Mouse (Mus musculus): Measurements from ENCODE around the gene Psmc3ip.

Gene Psmc3ip

GRCm38 (mm10) chr11:101078121-101078520, 17.1 kb downstream of the Psmc3ip start, which contains the start of gene Hsd17b1:
TSS of gene Hsd17b1 (plus strand) at chr11:101078411.
- DNase-seq, result no peak

DNA sequence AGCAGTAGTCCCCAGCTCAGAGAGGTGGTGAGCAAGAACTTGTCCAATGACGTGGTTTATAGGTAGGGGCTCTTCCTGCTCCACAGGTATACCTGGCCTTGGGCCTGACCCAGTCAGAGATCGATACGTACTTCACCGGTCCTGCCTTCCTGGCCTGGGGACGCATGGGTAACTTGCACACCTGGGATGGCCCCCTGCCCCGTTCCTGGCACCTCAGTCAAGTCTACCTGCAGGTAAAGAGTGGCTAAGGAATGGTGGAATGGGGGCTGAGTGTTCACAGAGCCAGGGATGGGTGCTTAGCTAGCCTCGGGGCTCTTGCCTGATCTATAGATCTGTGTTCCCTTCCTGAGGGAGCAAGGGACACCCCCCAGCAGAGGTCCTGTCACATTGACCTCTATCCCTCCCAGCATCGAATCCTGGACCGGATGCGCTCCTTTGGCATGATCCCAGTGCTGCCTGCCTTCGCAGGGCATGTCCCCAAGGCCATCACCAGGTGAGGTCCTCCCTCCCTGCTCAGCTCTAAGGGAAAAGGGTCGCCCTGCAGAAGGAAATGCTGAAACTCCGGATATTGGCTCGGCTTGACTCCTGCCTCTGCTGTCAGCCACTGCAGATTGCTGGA, 23.3 kb downstream of the Psmc3ip start:
- DNase-seq, result no peak

DNA sequence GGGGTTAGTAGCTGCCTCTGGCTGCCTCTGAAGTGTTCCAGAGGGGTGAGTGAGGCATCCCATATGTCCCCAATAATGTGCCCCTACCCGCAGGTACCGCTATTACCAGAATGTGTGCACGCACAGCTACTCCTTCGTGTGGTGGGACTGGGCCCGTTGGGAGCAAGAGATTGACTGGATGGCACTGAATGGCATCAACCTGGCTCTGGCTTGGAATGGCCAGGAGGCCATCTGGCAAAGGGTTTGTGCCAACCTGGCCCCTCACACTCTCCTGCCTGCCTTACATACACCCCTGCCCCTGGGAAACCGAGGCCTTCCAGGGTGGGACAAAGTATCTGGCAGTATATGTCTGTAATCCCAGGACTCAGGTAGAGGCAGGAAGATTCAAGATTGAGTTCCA, 24.2 kb downstream of the Psmc3ip start:
- no peak for DNase-seq

GRCm38 (mm10) chr11:101070189-101070527, 25.1 kb downstream of the Psmc3ip start:
- no peak for DNase-seq

DNA sequence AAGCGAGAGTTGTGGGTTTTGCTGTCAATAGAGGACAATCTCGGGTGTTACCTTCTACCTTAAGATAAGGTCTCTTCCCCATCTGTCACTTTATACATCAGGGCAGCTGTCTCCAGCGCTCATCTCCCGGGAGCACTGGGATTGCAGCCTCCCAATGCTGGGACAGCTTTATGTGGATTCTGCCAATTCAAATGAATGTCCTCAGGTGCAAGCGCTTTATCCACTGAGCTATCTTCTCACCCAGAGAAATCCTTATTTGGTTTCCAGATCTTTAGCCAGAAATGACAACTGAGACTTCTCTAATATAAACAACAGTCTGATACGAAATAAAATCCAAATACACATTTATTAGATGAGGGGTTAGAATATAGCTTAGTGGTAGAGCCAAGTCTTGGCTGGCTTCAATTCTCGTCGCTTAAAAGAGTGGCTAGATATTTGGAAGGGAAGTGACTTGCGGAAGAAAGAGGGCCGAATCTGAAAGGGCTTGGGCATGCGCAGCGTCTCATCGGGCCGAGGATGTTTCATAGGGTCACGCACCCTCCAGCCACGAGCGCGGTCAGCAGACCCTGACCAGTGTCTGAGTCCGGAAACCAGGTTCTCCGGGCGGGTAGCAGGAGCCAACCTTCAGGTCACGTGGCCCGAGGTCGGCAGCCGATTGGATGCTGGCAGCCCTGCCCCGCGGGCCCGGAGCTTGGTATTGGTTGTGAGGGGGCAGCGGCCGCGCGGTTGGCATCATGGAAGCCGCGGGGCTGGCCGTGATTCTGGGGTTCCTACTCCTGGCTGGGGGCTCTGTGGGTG, 25.6 kb downstream of the Psmc3ip start, which contains the start of gene Naglu:
Gene Naglu, plus strand, starts transcription at position 622 of the 798 bp plus-strand sequence.
- DNase-seq, result peak; percentile 97

- peak; percentile 90 for DNase-seq
Measured at GRCm38 (mm10) chr11:101066549-101067412, 28.5 kb downstream of the Psmc3ip start.

DNA sequence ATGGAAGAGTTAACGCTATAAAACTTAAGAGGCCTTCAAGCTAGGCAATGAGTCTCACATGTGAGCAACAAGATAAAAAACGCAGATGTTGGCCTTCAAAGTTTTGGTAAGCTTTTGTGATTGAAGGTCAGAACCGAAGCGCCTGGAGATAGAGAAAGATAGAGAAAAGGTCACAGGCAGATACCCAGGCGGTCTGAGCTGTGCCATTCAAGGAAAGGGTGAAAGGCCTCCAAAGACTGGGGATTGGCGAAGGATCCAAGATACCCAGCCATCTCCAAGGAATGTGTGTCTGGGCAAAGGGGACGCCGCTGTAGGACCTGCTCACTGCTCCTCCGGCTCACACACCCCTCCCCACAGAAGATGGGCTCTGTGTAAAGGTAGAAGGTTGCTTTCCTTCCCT, 30.2 kb downstream of the Psmc3ip start:
- DNase-seq, result no peak

DNA sequence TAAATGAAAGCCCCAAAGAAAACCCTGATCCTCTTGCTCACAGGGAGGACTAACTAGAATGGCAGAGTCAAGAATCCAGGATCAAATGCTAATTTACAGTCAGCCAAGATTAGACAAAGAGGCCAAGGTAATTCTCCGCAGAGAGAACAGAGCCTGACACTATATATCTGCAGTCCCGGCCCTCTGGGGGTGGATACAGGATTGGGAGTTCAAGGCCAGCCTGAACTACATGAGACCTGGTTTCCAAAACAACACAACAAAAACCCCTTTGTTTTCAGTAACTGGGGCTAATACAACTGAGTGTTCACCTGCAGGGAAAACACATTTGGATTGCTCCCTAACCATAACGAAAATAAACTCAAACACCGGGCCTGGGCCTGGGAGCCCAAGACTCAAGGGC, 30.8 kb downstream of the Psmc3ip start:
- DNase-seq, result no peak

DNA sequence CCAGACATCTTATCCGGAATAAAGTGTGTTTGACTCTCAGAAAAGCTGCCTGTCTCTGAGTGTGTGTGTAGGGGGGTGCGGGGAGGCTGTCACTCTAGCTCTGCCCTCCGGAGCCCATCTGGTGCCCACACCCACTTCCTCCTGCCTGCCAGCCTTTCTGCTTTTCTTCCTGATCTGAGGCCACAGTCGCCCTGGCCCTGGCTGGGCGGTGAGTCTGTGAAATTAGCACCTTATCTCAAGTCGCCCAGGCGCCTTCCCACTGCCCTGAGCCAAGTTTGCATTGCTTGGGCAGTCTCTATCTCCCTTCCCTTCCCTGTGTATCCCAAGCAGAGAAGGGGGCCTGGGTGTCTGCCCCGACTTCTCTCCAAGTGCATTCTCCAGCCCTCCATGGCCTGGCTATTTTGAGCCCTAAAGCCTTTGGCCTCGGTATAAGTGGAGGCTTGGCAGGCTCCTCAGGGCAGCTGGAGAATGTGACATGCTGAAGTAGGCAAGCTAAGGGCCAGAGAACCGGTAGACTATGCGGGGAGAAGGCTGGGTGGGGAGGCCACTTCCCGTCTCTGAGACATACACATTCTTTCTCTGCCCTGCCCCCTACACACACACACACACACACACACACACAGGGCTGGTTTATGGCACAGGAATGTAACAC, 31.4 kb downstream of the Psmc3ip start:
- DNase-seq, result peak; percentile 88

- DNase-seq, result no peak
Measured at GRCm38 (mm10) chr11:101062971-101063675, 32.1 kb downstream of the Psmc3ip start.

DNA sequence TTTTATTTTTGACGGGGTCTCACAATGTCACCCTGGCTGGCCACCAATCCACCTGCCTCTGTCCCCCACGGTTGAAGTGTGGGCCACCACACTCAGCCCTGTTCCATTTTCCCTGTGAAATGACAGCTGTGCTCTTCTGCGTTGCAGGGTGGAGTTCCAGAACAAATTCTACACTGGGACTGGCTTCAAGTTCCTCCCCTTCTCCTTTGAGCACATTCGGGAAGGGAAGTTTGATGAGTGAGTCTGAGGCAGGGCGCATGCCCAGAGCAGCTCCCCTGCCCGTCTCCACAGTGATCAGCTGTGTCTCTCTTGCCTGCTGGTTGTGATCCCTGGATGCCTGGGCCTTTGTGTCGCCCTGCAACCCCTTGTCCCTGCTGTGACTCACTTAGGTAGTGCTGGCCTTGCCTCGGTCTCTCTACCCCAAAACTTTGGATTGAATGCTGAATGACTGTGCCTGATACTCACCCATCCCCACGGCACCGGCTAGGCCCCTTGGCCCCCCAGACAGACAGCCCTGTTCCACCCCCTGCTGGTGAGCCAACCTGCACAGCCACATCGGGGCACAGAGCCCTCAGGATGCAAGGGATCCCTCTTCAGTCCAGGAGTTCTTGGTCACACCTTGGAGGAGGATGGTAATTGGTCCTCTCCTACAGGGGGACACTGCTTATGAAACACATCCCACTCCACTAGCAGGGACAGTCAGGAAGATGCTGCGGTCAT, 32.9 kb downstream of the Psmc3ip start:
- DNase-seq, result peak; percentile 75

- no peak for DNase-seq
Measured at GRCm38 (mm10) chr11:101061049-101061448, 34.2 kb downstream of the Psmc3ip start.

DNA sequence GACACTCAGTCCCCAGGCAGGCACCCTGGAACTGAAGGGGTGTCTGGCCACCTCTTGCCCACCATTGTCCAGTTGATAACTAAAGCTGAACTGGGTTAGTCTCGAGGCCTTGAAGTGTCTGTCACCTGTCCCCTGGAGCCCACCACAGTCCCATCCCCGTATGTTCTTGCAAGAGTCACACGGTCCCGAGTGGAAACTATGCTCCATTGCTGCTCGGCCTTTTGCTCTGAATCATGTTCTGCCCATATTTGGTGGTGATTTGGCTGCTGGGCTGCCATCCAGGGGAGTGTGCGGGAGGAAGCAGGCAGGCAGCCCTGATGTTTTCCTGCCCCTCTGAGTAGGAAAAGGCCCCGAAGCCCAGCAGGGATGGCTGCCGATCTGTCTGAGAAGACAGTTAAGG, 35.1 kb downstream of the Psmc3ip start:
- peak; percentile 88 for DNase-seq

- no peak for DNase-seq
Measured at GRCm38 (mm10) chr11:101059473-101059872, 35.8 kb downstream of the Psmc3ip start.

DNA sequence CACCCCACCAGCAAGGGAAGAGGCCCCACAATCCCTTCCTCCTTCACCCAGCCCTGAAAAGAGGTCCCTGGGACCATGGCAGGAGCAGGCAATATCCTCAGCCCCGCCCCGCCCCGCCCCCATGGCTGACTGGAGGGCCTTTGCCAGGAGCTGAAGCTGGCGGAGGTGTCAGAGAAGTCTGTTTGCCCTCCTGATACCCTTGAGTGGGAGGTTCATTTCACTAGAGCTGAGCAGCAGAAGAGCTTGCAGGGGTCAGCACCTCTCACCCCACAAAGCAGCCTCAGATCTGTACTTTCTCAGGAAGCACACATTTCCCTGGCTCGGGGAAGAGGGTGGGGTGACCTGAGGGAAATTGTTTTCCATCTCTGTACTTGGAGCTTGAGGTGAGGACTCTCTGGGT, 36.5 kb downstream of the Psmc3ip start:
- no peak for DNase-seq

- DNase-seq, result peak; percentile 94
Measured at GRCm38 (mm10) chr11:101057860-101058259, 37.4 kb downstream of the Psmc3ip start.

GRCm38 (mm10) chr11:101056885-101057284, 38.4 kb downstream of the Psmc3ip start:
- DNase-seq, result peak; percentile 85

- peak; percentile 40 for DNase-seq
Measured at GRCm38 (mm10) chr11:101055418-101055817, 39.8 kb downstream of the Psmc3ip start.

DNA sequence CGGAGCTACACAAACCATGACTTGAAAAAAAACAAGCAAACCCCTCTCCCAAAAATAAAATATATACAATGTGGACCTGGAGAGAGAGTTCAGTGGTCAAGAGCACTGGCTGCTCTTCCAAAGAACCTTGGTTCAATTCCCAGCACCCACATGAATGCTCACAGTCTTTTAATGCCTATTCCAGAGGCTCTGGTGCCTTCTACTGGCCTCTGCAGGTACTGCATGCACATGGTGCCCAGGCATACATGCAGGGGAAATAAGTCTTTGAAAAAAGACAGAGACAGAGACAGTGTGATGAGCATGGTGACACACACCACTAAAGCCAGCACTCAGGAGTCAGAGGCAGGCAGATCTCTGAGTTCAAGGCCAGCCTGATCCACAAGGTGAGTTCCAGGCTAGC, 41.3 kb downstream of the Psmc3ip start:
- no peak for DNase-seq

DNA sequence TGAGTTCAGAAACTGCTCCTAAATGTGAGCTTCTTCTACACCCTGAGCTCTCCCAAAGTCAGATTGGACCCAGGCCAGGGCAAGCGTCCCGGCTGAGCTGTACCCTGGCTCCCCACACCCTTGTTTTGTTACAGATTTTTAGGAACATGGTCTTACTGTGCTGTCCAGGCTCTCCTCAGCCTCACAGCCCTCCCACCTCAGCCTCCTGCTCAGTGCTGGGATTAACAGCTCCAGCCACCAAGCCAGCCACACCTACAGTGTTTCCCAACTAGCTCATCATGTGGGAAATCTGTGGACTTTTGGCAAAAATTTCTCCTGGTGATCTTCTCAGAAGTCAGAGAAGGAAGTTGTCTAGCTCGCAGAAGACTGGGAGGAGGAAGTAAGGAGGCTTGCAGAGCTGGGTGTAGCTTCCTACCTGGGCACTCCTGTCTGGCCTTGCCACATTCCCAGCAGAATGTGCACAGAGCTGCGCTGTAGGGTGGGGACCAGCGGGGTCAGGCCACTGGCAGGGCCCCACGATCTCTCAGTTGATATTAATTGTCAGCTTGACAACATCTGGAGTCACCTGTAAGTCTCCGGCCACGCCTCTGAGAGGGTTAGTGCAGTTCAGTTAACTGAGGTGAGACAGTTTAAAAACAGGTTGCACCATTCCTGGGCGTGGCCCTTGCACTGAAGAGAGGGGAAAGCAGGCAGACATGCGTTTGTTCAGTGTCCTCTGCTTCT, 42.3 kb downstream of the Psmc3ip start:
- peak; percentile 62 for DNase-seq

- DNase-seq, result no peak
Measured at GRCm38 (mm10) chr11:101051617-101052016, 43.6 kb downstream of the Psmc3ip start.
